Mouse (Mus musculus) spleen, adult 2 months (tissue): ENCODE measurements at regions not wholly inside any gene's neighbourhood (a gene's known extent, or its start where the extent isn't known, plus 50 kb on each side); places are given as distances from the start of the nearest gene placed in this dataset.

Source experiments
- CTCF ChIP-seq: fragments of 200-500 bp; IDR thresholded peaks from 2 replicates; pipeline ENCODE4 v1.5.1; 2011; ENCODE audit warnings: mild to moderate bottlenecking, inconsistent platforms; ENCODE audit not compliant: insufficient read depth, insufficient read length, insufficient replicate concordance; ENCODE audit errors: extremely low read depth
- POLR2A ChIP-seq: fragments of 200-500 bp; IDR thresholded peaks from 2 replicates; pipeline ENCODE4 v1.6.1; 2011; ENCODE audit warnings: low read depth, low read length, inconsistent platforms

- TF ChIP-seq POLR2A (no peak), CTCF (no peak)
These were observed 441.7 kb upstream of the Cdh4 start for GRCm38 (mm10) chr2:179000448-179001081.
